Mouse (Mus musculus) myocyte (in vitro differentiated cells): ENCODE data around the gene Smg6.

ENCODE experiments used
- CEBPB ChIP-seq: IDR thresholded peaks from 2 replicates; pipeline ENCODE4 v1.6.1; 2011; ENCODE audit warnings: mild to moderate bottlenecking, moderate library complexity; ENCODE audit not compliant: poor library complexity, insufficient read depth, severe bottlenecking
- MAX ChIP-seq: IDR thresholded peaks from one replicate; pipeline ENCODE4 v1.6.1; 2011; ENCODE audit warnings: low read depth, mild to moderate bottlenecking, control low read depth
- MYOD1 ChIP-seq, 3 experiments: IDR thresholded peaks; one replicate each; pipeline ENCODE4 v1.6.1; 2011; ENCODE audit warnings: control low read depth in 2 of 3, low read depth in 2 of 3, mild to moderate bottlenecking in 2 of 3, moderate library complexity in 1 of 3; ENCODE audit not compliant: insufficient read length in 2 of 3, control insufficient read depth in 1 of 3
- MYOG ChIP-seq, 3 experiments: IDR thresholded peaks; one replicate each; pipeline ENCODE4 v1.6.1; 2011; ENCODE audit warnings: control low read depth in 2 of 3, low read depth in 2 of 3, mild to moderate bottlenecking in 2 of 3; ENCODE audit not compliant: insufficient read length in 2 of 3, control insufficient read depth in 1 of 3, insufficient read depth in 1 of 3
- POLR2A ChIP-seq: IDR thresholded peaks from one replicate; pipeline ENCODE4 v1.6.1; 2011; ENCODE audit warnings: low read depth, mild to moderate bottlenecking, control low read depth, moderate library complexity; ENCODE audit not compliant: insufficient read length
- POLR2AphosphoS2 ChIP-seq: IDR thresholded peaks from one replicate; pipeline ENCODE4 v1.6.1; 2011; ENCODE audit warnings: low read depth, control low read depth; ENCODE audit not compliant: insufficient read length
- REST ChIP-seq: IDR thresholded peaks from one replicate; pipeline ENCODE4 v1.6.1; 2011; ENCODE audit warnings: mild to moderate bottlenecking, control low read depth, moderate library complexity; ENCODE audit not compliant: insufficient read depth, insufficient read length
- SRF ChIP-seq: IDR thresholded peaks from one replicate; pipeline ENCODE4 v1.6.1; 2011; ENCODE audit warnings: low read depth; ENCODE audit not compliant: control insufficient read depth, insufficient read length
- TCF12 ChIP-seq: IDR thresholded peaks from one replicate; pipeline ENCODE4 v1.6.1; 2011; ENCODE audit warnings: mild to moderate bottlenecking, control low read depth; ENCODE audit not compliant: poor library complexity, insufficient read depth, severe bottlenecking
- TCF3 ChIP-seq: IDR thresholded peaks from one replicate; pipeline ENCODE4 v1.6.1; 2011; ENCODE audit warnings: low read depth, control low read depth; ENCODE audit not compliant: insufficient read length
- USF1 ChIP-seq: IDR thresholded peaks from one replicate; pipeline ENCODE4 v1.6.1; 2011; ENCODE audit warnings: low read depth, mild to moderate bottlenecking, control low read depth, moderate library complexity

- TF ChIP-seq POLR2A (no peak), CEBPB (no peak), MAX (no peak), USF1 (no peak), MYOG (IDR thresholded peaks at IDR 0.05; ENCODE audit: control insufficient read depth in 1 of 3, insufficient read depth in 1 of 3, insufficient read length in 2 of 3, low read depth in 2 of 3) (no peak), TCF12 (no peak), REST (no peak), POLR2AphosphoS2 (no peak), MYOD1 (IDR thresholded peaks at IDR 0.05; ENCODE audit: control insufficient read depth in 1 of 3, insufficient read length in 2 of 3, low read depth in 2 of 3) (no peak), TCF3 (no peak), SRF (no peak)
These were observed 278.3 kb downstream of the Smg6 start for GRCm38 (mm10) chr11:75203926-75204325.
